Mouse (Mus musculus) adrenal gland, adult 18-20 months (tissue): ENCODE results near the gene Slc4a3. TPM values are rescaled to one million over a fixed set of nuclear protein-coding genes. Genes with fewer than 3 reads are reported as not detected.

ENCODE experiments used
- DNase-seq, 2 experiments: peaks; one replicate each; pipeline ENCODE4 v3.0.0; 2021 to 2022; ENCODE audit warnings: low spot score in 2 of 2
- total RNA-seq, 2 experiments: library from RNA; stranded (reverse); gene quantifications; 1 replicate in 1 of 2; 2 replicates in 1 of 2; pipeline ENCODE4 v1.2.3; 2021

The Slc4a3 gene
- total RNA-seq, 2 experiments from 2014 or later: 92.6 to 132 TPM

DNA sequence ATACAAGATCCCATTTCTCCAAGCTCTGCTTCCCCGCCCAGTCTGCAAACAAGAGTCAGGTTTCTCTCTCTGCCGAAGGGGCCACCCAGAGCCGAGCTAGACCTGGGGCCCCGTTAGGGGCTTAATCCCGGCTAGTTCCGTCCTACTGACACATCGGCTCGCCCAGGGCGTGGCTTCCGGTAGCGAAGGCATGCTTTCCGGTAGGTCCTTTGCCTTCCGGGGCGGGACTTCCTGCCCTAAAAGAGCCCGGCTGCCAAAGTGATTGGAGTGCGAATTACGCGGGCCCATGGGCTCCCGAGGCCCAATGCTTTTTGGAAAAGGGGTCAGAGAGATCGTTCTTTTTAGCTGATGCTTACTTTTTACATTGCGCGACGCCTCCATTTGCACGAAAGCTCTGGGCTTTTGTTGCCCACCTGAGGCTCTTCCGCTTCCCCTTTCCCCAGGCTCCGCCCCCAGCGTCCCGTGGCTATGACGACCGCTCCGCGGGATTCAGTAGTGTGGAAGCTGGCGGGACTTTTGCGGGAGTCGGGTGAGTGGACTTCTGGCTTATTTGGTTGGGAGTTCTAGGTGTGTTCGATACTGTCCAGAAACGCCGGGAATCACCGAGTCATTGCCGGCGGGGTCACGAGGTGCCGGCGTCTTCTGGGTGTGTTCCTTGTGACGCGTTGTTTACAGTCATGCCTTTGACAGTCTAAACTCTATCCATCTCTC, 24.6 kb upstream of the Slc4a3 start, which contains the start of gene Stk11ip:
Gene Stk11ip (plus strand): TSS at position 209 of the 711 bp plus-strand sequence.
- peak; percentile 88 to 89 for DNase-seq

GRCm38 (mm10) chr1:75524679-75525078, 21.4 kb upstream of the Slc4a3 start:
- DNase-seq: no peak

DNA sequence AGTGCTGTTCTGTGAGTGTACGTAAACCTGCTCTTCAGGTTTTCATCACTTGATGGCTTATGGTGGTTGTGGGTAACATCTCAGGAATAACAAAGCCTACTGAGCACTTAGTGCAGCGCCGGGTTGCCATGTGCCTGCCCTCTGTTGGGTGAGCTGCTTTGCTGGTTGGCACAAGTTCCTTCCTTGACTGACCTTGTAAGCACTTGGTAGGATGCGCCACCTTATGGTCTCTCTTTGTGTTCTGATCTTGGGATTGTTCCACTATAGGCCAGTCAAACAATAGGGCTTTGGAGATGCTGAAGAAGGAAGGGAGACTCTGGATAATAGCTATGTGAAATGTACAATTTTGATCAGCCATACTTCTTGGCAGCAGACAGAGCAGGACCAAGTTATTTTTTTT, 15.5 kb upstream of the Slc4a3 start:
- no peak for DNase-seq

DNA sequence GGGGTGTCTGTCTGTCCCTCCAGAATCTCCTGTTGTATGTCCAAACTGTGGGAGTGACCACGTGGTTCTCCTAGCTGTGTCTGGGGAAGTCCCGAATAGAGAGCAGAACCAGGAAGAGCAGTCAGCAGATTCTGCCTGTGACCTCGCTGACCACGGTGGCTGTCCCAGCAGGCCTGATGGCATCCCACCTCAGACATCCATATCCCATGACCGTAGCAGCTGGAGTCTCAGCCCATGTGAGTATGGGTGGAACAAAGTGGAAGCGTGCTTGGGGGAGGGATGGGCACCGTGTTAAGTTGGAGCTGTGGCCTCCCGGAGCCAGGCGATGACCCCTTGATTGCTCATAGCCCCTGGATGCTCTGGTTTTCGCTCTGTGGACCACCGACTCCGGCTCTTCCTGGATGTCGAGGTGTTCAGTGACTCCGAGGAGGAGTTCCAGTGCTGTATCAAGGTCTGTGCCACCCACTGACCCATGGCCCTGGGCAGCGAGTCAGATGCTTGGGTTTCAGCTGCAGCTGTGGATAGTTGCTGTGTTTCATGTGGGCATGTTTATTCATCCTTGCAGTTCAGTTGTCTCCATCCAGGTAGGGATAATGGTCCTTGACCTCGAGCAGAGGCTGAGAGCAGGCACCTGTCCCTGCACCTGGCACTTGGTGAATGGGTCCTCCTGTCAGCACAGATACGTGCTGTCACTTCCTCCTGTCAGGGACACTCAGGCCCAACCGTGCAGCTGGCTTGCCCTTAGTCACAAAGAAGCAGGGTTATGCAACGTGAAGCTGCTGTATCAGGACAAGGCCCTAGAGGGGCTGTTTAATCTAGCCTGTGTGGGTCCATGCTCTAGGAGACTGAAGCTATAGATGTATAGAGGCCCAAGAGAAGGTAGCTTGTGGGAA, 13.5 kb upstream of the Slc4a3 start:
- DNase-seq: no peak

DNA sequence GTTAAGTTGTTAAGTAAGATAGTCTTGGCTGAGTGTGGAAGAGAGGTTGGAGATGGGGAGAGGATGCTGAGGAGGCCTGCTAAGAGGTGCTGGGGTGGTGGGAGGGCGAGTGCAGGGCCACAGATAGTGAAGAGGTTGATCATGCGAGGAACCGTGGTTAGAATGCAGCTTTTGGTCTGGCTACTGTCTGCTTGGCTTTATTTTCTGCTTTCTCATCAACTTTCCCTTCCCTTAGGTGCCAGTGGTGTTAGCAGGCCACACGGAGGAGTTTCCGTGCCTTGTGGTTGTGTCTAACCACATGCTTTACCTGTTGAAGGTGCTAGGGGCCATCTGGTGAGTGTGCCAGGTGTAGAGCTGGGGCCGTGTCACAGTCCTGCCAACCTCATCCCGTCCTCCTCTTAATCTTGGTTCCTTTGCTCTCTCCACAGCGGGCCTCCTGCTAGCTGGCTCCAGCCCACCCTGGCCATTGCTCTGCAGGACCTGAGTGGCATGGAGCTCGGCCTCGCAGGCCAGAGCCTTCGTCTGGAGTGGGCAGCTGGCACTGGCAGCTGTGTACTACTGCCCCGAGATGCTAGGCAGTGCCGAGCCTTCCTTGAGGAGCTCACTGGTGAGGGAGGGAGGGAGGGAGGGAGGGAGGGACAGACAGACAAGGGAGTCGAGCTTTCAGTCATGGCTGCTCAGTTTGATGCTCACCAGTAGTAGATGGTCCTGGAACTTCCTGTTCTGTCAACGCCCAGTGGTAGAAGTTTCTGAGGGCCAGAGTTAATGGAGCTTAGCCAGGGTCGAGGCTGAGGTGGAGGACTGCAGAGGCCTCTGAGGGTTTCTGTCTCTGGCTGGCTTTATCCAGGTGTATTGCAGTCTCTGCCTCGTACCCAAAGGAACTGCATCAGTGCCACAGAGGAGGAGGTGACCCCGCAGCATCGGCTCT, 12.5 kb upstream of the Slc4a3 start:
- no peak for DNase-seq

GRCm38 (mm10) chr1:75537587-75537986, 8.5 kb upstream of the Slc4a3 start:
- no peak for DNase-seq

DNA sequence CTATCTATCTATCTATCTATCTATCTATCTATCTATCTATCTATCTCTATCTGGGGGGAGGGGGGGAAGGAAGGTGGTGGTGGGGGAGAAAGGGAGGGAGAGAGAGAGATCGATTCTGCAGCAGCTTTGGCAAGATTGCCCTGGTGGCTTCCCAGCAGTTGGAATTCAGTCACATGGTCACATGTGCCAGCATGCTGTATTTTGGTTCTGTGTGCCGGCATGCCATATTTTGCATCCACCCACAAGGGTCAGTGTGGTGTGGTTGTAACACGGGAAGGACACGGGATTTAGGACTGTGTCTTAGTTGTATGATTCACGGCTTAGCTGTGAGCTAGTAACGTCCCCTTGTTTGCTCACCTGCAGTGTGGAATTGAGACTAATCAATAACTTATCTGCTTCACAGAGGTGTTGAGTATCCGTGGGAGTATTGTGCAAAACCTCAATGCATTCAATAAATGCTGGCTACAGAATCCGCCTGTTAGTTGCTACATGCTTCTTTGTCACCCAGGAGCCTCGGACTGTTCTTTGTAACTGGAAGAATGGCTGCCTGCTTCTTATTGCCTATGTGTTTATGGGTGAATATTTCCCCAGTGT, 7.4 kb upstream of the Slc4a3 start:
- DNase-seq: no peak

GRCm38 (mm10) chr1:75541496-75541895, 4.6 kb upstream of the Slc4a3 start:
- DNase-seq: no peak

DNA sequence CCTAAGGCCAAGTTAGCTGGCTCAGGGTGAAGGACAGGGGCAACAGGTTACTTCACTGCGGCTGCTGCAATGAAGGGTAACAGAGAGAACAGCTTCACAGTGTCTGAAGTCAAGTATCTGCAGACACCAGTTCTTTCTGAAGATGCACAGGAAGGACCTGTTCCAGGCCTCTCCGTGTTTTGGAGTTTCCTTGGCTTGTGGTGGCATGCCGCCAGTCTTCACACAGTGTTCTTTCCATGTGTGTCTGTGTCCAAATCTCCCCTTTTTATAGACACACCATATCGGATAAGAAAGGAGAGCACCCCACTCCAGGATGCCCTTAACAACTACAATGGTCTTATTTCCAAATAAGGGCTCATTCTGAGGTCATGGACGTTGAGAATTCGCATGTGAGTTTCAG, 1.7 kb upstream of the Slc4a3 start:
- no peak for DNase-seq

- DNase-seq: no peak
Observed at GRCm38 (mm10) chr1:75547351-75547750, 1.3 kb downstream of the Slc4a3 start.

DNA sequence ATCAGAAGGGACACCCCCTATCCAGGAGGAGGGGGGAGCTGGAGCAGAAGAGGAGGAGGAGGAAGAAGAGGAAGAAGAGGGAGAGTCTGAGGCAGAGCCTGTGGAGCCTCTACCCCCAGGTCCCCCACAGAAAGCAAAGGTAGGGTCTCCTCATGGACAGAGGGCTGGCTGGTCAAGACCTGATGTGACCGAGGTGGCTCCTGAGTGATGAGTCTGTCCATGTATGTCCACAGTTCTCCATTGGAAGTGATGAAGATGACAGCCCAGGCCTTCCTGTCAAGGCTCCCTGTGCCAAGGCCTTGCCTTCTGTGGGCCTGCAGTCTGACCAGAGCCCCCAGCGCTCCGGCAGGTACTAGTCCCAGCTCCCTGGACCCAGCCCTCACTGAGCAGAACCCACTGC, 2.0 kb downstream of the Slc4a3 start:
- no peak for DNase-seq

GRCm38 (mm10) chr1:75548871-75549270, 2.8 kb downstream of the Slc4a3 start:
- DNase-seq: peak in 1 of 2 experiments; percentile 48

DNA sequence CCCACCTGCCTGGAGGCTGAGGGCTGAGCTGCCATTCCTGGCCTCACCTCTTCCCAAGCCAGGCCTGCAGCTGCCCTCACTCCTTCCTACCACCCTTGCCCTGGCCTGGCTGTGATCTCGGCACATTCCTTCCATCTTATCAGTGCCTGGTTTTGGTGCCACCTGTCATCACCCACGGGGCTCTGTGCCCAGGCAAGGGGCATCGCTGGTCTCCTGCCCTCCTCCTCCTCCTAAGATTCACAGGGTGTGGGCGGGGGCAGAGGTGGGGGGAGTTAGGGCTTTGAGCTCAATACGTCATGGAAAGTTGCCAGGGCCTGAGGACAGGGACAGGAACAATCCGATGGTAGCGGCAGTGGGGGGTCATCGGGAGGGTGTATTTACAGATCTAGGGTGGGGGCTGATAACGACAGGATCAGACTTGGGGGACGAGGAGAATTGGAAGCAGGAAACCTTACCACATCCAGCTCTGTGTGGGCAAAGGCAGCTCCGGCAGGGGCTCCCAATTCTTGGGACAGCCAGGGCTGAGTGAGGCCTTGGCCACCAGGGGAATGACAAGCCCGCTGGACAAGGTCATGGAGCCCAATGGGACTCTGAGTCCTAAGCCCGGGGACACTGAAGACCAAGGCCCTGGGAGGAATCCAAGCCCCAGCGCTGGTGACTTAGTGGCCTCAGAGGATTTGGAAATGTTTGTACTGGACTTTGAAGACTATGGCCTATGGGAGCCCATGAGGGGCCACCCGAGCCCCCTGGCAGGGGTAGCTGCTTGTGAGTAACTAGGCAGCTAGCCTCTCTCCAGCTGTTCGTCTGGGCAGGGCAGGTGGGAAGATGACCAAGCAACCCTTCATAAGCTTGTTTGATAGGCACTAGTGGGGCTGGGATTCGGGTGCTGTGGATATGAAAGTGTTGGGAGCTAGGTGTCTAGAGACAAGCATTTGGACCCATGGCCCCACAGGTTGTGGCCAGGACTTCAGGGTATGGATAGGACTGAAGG, 3.5 kb downstream of the Slc4a3 start:
- DNase-seq: peak; percentile 36 to 73

- DNase-seq: no peak
Observed at GRCm38 (mm10) chr1:75550586-75550985, 4.5 kb downstream of the Slc4a3 start.

GRCm38 (mm10) chr1:75555680-75556079, 9.6 kb downstream of the Slc4a3 start:
- DNase-seq: no peak

- DNase-seq: no peak
Observed at GRCm38 (mm10) chr1:75556143-75556781, 10.2 kb downstream of the Slc4a3 start.

DNA sequence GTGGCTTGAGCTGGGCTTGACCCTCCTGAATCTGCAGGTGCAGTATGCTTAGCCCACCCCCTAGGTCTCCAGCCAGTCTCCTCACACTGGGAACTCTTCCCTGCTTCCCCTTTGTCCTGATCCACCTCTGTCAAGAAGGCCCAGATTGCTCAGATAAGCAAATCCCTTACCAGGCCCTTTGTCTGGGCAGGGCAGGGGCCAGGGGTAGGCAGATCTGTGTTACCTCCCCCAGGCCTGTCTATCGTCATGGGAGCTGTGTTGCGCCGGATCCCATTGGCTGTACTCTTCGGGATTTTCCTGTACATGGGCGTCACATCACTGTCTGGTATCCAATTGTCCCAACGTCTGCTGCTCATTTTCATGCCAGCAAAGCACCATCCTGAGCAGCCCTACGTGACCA, 11.0 kb downstream of the Slc4a3 start:
- DNase-seq: no peak

DNA sequence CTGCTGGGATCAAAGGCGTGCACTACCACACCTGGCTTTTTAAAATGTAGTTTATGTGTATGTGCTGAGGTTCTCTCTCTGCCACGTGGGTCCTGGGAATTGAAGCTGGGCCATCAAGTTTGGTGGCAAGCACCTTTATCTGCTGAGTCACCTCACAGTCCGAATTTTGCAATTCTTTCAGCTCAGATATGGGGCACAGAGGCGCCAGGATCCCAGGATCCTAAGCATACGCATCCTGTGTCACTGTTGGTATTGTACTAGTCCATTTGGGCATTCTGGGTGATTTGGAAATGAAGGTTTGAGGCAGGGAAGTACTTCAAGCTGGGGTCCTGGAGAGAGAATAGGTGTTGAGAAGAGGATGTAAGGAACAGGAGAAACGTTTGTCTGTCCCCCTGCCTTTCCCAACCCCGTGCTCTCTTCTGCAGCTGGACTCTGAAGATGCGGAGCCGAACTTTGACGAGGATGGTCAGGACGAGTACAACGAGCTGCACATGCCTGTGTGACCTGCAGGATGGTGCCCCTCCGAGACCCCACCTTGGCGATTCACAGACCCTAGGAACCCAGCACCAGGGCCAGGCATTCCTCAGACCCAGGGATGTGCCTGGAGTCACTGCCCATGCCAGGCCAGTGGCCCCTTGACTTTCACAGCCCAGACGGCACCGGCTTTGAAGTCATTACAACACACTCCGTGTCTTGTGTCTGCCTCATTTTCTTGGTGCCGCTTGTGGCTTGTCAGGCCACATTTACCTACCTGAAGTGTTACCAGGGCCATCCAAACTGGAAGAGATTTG, 12.5 kb downstream of the Slc4a3 start:
- DNase-seq: no peak
